In the genomic region with DNA sequence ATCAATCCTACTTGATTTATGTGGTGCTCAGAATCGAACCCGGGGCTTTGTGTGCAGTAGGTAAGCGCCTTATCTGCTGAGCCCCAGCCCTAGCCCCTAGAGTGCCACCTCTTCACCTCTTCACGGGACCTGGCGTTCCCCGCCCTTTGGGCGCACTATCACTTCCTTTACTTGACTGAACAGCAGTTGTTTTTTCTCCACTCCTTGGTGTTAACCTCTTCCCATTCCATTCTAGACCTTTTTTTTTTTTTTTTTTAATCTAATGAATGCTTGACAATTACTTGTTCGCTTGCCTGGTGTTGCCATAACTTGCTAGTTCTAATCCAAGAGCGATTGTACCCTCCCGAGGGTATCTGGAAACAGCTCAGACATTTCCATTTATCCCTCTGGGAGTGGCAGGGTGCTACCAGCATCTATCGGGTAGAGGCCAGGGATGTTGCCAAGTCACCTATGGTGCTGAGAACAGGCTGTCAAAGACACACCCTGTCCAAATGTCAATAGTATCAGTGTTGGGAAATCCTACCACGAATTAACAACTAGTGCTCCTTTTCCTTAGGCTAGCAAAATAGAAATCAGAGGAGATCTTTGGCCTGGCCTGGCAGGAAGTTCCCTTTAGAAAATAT, we compare ENCODE assay signal across 10 mouse cellular contexts. TPM values are rescaled to one million over a fixed set of nuclear protein-coding genes. Genes with fewer than 3 reads are reported as not detected.
DNase-seq lines count a peak whose midpoint lies in the region; ATAC-seq and TF ChIP-seq lines count a peak whose summit lies in the region.
"Had no signal": no experiment of that assay in that cellular context is flagged by ENCODE, and none has a peak within 500 bp of the region (broad histone marks: within the 10 kb centered on the region; RNA-seq: fewer than 3 reads in every experiment).

No protein-coding gene starts in this region.

- peaks cover 15% of the 10 kb centered on the region for H3K4me1 ChIP-seq in limb, embryonic 15.5 days
- peaks cover 22% of the 10 kb centered on the region for H3K4me1 ChIP-seq in limb, embryonic 10.5 days
- H3K4me1 ChIP-seq in small intestine, adult 2 months (ENCODE audit: control insufficient read depth, insufficient read depth, insufficient read length, low read length), result peaks cover 26% of the 10 kb centered on the region; the same call in 1 of the 2 replicates

- no peak for ATAC-seq in limb, embryonic 15.5 days (ENCODE audit: insufficient number of reproducible peaks, low FRiP score, low TSS enrichment, low read depth)

- no peaks in the 10 kb centered on the region for H3K36me3 ChIP-seq in limb, embryonic 15.5 days
- H3K36me3 ChIP-seq in limb, embryonic 10.5 days, result no peaks in the 10 kb centered on the region
- no peaks in the 10 kb centered on the region for H3K36me3 ChIP-seq in small intestine, adult 2 months (ENCODE audit: control insufficient read depth, insufficient read depth, low read length)
- H3K36me3 ChIP-seq: midbrain, embryonic 10.5 days had no signal

- intact Hi-C loops in gastrocnemius, postnatal 14 days (cut with DNase I; ENCODE audit: low total_unique reads), result no loop called here

- H3K9ac ChIP-seq in limb, embryonic 15.5 days, result no peak overlapping the region

- TF ChIP-seq POLR2A in small intestine, adult 2 months (IDR thresholded peaks at IDR 0.05; ENCODE audit: low read depth, low read length), result no peak

- WGBS in limb, embryonic 15.5 days, result 70% methylated on average over 12 of the region's 12 CpGs
- 79% methylated on average over 12 of the region's 12 CpGs for WGBS in limb, embryonic 10.5 days
- WGBS in small intestine, adult 2 months, result 24% methylated on average over 12 of the region's 12 CpGs

- no peaks in the 10 kb centered on the region for H3K27me3 ChIP-seq in limb, embryonic 15.5 days
- H3K27me3 ChIP-seq in limb, embryonic 10.5 days (ENCODE audit: low read depth, poor library complexity, severe bottlenecking), result 0 out of 2 replicates have a peak, but pooled peaks cover 11% of the 10 kb centered on the region
- H3K27me3 ChIP-seq in small intestine, adult 2 months (ENCODE audit: control insufficient read depth, insufficient read depth, low read length), result no peaks in the 10 kb centered on the region

- H3K4me2 ChIP-seq in limb, embryonic 15.5 days, result 0 out of 2 replicates have a peak overlapping the region, but pooled peaks have one; percentile 15

- no peak overlapping the region for H3K4me3 ChIP-seq in limb, embryonic 15.5 days
- H3K4me3 ChIP-seq in limb, embryonic 10.5 days, result no peak overlapping the region
- H3K4me3 ChIP-seq in small intestine, adult 2 months (ENCODE audit: low read depth, low read length), result no peak overlapping the region
- H3K4me3 ChIP-seq: midbrain, embryonic 10.5 days had no signal

- peak; percentile 43 for DNase-seq in gastrocnemius, postnatal 25 days
- no peak for DNase-seq in gastrocnemius, postnatal 14 days
- DNase-seq in limb, embryonic 10.5 days (ENCODE audit: low spot score), result no peak
- DNase-seq in gonadal fat pad, adult 2 months (ENCODE audit: low read depth), result peak; percentile 97
- DNase-seq in right cerebral cortex, postnatal 4 days, result no peak
- DNase-seq in retina, embryonic 14.5 days (ENCODE audit: low spot score), result no peak
- DNase-seq: layer of hippocampus, postnatal 36 days had no signal

- no peak for TF ChIP-seq CTCF in small intestine, adult 2 months (IDR thresholded peaks at IDR 0.05; ENCODE audit: extremely low read depth, insufficient read length, insufficient replicate concordance, low read depth, low read length)

- H3K27ac ChIP-seq in limb, embryonic 15.5 days, result 0 out of 2 replicates have a peak overlapping the region, but pooled peaks have one; percentile 3
- H3K27ac ChIP-seq in limb, embryonic 10.5 days, result no peak overlapping the region
- peak overlapping the region; percentile 98 for H3K27ac ChIP-seq in small intestine, adult 2 months (ENCODE audit: insufficient read depth, low read depth, low read length)
- H3K27ac ChIP-seq: midbrain, embryonic 10.5 days had no signal

- H3K9me3 ChIP-seq in limb, embryonic 15.5 days, result no peaks in the 10 kb centered on the region
- no peaks in the 10 kb centered on the region for H3K9me3 ChIP-seq in limb, embryonic 10.5 days (replicated peaks)
- H3K9me3 ChIP-seq: midbrain, embryonic 10.5 days had no signal

RNA-seq across cellular contexts. Expression of gene Pptc7, which starts 4.3 kb away (rescaled TPM):
- total RNA-seq in gastrocnemius, postnatal 25 days (2021), result 10 to 100 TPM; 78.9 to 87.0 TPM
- total RNA-seq in gastrocnemius, postnatal 14 days (2021), result 10 to 100 TPM; 39.6 to 74.8 TPM
- polyA plus RNA-seq in limb, embryonic 15.5 days (2015; fragmentation: Nextera tagmentation; extraction: Ambion mirVana), result 6.8 and 7.9 TPM in 2 replicates
- polyA plus RNA-seq in limb, embryonic 10.5 days (2016; fragmentation: Nextera tagmentation; extraction: Ambion mirVana), result 8.2 and 9.7 TPM in 2 replicates
- 20.0 and 20.4 TPM in 2 replicates for polyA plus RNA-seq in gonadal fat pad, adult 2 months (2012; rRNA removed)
- 12.5 and 20.1 TPM in 2 replicates for polyA plus RNA-seq in small intestine, adult 2 months (2012; rRNA removed)

RNA-seq across cellular contexts. Expression of gene Tctn1, which starts 15.7 kb away (rescaled TPM):
- total RNA-seq in gastrocnemius, postnatal 25 days (2021), result 1 to 10 TPM; 1.9 to 2.2 TPM
- 1 to 10 TPM; 2.4 to 3.0 TPM for total RNA-seq in gastrocnemius, postnatal 14 days (2021)
- 5.7 and 6.0 TPM in 2 replicates for polyA plus RNA-seq in limb, embryonic 15.5 days (2015; fragmentation: Nextera tagmentation; extraction: Ambion mirVana)
- polyA plus RNA-seq in limb, embryonic 10.5 days (2016; fragmentation: Nextera tagmentation; extraction: Ambion mirVana), result 4.4 and 4.9 TPM in 2 replicates
- polyA plus RNA-seq in gonadal fat pad, adult 2 months (2012; rRNA removed), result 44.4 and 46.7 TPM in 2 replicates
- 5.8 and 12.5 TPM in 2 replicates for polyA plus RNA-seq in small intestine, adult 2 months (2012; rRNA removed)

Comparison
In these comparisons a context has a peak if more than half of its experiments do, and no peak if none do; other contexts are left out.
1. DNase-seq: peak in gastrocnemius, postnatal 25 days (single experiment) and gonadal fat pad, adult 2 months (single experiment); none in gastrocnemius, postnatal 14 days (single experiment), limb, embryonic 10.5 days (single experiment), right cerebral cortex, postnatal 4 days (single experiment) and retina, embryonic 14.5 days (single experiment).